Mouse (Mus musculus) hindbrain, embryonic 16.5 days (tissue): ENCODE data around the gene Dsp. TPM values are rescaled to one million over a fixed set of nuclear protein-coding genes. Genes with fewer than 3 reads are reported as not detected.

Experiments
- polyA plus RNA-seq: library from polyadenylated mRNA; unstranded; fragments of >200 nt; fragmentation: Nextera tagmentation; extraction: Ambion mirVana; gene quantifications from 2 replicates; pipeline ENCODE4 v1.2.1, GENCODE M21; 2015

Dsp gene
- polyA plus RNA-seq, 1 experiment from 2014 or later = 0.21 TPM

Other genes starting within 250 kb of the Dsp start
- gene Ssr1, start 157.1 kb upstream of the Dsp start, polyA plus RNA-seq = 66.5 and 67.3 TPM in 2 replicates
- gene Riok1, start 114.3 kb upstream of the Dsp start, polyA plus RNA-seq = 47.0 and 50.1 TPM in 2 replicates
- gene Cage1, start 114.2 kb upstream of the Dsp start, polyA plus RNA-seq = 2.3 and 2.8 TPM in 2 replicates
- gene Snrnp48, start 53.6 kb downstream of the Dsp start, polyA plus RNA-seq = 23.1 and 25.2 TPM in 2 replicates
- gene Bmp6, start 193.8 kb downstream of the Dsp start, polyA plus RNA-seq = 3.1 and 4.2 TPM in 2 replicates